Mouse (Mus musculus): Measurements from ENCODE around the gene Cebpg. TPM values are rescaled to one million over a fixed set of nuclear protein-coding genes. Genes with fewer than 3 reads are reported as not detected.

Cebpg gene
- total RNA-seq (2021), result 10 to 100 TPM; 20.9 to 23.7 TPM

DNA sequence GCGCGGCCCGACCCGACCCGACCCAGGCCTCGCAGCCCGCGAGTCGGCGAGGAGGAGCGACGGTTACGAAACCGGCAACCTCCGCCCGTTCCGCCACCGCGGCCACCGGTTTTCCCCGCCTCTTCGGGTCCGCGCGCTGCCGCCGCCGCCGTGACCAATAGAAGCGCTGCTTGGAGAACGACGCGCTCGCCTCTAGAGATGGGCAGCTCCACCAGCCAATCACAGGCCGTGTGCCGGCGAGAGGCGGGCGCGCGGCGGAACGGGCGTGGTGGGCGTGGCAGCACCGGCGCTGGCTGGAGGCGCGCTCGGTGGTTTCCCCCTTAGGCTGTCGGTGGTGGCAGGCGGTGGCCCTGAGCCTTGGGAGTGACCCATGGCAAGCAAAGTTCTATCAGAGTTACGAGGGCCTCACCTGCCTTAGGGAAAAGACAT lies at the start of gene Cebpg:
Cebpg (minus strand) TSS at position 138 of the 429 bp plus-strand sequence.
- intact Hi-C loops (cut with DNase I), result loop anchor here (2.0 to 10.0 kb wide), 3 partner anchors 24 to 178 kb away; partner anchors contain the start of gene Cebpa
- DNase-seq (ENCODE audit: low spot score), result peak; percentile 96

DNA sequence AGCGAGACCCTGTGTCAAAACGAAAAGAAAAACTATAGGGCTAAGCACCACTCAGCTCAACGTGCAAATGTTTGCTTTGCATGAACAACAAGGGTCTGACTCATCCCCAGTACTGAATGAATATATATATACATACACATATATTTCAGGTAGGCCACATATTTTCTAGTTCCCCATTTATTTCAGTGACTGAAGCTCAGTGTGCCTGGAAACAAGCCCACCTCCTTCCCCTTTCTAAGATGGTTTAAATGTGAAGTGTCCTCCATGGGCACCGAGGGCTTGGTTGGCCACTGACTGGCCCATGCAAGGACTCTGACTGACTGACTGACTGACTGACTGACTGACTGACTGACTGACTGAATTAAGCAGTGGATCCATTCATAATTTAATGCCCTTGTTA lies 43.2 kb upstream of the Cebpg start:
- intact Hi-C loops (cut with DNase I), result no loop called here
- DNase-seq (ENCODE audit: low spot score), result no peak

DNA sequence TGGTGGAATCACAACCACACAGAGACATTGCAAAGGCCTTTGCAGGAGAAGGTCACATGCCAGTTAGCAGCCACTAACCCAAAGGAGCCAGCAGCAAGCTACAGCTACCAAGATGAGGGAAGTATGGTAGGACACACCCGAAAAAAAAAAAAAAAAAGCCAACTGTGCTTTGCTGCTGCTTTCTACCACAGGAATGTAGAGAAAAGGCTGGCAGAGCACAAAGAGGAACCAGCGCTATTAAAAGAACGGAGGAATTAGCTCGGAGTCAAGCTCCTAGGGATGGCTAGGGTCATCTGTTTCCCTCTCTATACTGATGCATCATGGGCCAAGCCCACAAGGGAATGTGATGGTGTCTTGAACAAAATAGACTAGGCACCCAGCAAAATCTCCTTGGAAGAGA lies 42.4 kb upstream of the Cebpg start:
- intact Hi-C loops (cut with DNase I), result no loop called here
- DNase-seq (ENCODE audit: low spot score), result no peak

DNA sequence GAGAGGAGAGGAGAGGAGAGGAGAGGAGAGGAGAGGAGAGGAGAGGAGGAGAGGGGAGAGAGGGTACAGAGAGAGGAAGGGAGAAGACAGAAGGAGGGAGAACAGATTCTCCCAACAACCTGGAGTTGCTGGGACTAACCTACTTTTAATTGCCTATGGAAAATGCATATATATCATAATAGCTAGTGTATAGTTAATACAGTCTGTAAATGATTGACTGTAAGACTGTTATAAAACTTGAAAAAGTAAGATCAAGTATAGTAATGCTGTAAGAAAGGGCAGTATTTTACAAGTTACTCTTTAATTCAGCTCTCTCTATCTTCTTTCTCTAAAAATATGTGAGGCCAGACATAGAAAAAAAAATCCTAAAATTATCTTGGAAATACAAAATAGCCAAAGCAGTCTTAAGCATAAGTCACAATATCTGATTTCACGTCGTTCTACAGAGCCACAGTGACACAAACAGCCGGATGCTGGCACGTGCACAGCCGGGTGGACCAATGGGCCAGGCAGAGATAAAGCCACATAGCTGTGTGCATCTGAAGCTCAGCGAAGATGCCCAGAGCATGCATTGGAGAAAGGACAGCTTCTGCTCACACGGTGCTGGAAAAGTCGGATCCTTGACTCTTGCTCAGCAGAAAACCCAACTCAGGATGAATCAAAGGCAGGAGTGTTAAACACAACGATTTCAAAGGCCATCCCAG lies 38.8 kb upstream of the Cebpg start:
- no peak for DNase-seq (ENCODE audit: low spot score)
- intact Hi-C loops (cut with DNase I), result no loop called here

DNA sequence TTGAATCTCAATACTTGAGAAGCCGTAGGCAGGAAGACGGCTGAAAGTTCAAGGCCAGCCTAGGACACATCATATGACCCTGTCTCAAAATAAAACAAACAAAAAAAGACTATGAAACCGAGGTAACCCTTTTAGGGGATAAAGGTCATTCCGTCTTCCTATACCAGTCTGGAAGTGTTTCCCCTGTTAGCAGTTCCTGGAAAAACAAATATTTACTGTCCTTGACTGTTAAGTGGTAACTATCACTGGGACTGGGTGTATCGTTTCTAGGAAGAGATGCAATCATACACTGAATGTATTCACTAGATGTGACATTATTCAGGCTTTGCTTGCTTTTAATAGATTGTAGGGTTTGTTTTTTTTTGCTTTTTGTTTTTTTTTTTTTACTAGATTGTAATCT lies 34.2 kb upstream of the Cebpg start:
- DNase-seq (ENCODE audit: low spot score), result no peak
- intact Hi-C loops (cut with DNase I), result no loop called here

DNA sequence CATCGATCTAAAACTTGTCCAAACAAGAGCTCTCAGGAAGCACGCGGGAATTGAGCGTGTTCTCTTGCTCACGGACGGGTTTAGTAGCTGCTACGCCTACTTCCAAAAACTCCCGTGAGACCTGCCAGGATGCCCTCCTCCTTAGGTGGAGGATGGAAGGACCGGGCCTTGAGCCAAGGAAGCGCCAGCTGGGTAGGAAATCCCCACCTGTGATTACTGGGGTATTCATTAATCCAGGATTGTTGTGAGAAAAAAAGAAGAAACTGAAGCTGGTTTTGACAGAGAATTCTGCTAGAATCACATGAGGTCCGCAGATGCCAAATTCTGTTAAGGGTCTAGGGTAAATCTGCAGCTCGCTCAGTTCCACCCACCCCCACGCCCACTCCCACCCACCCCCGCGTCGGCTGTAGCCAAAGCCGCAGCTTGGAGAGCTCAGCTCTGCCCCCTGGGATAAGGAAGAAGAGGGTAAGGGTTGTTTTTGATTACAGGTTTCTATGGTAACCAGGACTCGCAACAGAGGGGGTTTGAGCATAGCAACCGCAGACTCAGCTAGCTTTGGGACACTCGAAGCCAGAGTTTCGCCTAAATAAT lies 30.0 kb upstream of the Cebpg start:
- DNase-seq (ENCODE audit: low spot score), result no peak
- intact Hi-C loops (cut with DNase I), result no loop called here

DNA sequence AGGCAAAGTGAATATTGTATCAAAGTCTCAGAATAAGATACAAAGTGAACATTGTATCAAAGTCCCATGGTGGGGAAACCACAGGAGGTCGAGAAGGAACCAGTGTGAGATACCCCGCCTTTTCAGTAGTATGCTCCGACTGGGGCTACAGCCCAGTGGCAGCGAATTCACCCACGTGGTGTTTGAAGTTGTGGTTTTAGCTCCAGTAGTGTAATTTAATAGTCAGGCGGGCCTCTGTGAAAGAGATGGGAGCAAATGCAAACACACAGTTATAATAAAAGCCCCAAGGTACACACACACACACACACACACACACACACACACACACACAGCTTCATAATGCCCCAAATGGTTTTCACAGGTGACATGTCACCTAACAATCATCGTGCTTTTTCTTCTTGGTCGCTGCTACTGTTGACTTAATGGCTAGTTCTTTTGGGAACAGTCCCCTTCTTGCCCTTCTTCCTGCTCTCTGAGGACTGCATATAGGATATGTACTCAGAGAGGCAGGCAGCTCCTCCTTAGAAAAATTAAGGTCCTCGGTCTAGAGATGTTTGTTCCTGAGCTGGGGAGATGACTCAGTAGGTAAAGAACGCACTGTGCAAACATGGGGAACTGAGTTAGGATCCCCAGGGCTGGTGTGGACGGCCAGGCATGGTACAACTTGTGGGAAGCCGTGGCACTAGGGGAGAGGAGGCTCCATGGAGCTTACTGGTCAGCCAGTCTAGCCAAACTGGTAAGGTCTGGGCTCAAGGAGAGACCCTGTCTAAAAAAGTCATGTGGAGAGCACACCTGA lies 28.4 kb upstream of the Cebpg start:
- no peak for DNase-seq (ENCODE audit: low spot score)

DNA sequence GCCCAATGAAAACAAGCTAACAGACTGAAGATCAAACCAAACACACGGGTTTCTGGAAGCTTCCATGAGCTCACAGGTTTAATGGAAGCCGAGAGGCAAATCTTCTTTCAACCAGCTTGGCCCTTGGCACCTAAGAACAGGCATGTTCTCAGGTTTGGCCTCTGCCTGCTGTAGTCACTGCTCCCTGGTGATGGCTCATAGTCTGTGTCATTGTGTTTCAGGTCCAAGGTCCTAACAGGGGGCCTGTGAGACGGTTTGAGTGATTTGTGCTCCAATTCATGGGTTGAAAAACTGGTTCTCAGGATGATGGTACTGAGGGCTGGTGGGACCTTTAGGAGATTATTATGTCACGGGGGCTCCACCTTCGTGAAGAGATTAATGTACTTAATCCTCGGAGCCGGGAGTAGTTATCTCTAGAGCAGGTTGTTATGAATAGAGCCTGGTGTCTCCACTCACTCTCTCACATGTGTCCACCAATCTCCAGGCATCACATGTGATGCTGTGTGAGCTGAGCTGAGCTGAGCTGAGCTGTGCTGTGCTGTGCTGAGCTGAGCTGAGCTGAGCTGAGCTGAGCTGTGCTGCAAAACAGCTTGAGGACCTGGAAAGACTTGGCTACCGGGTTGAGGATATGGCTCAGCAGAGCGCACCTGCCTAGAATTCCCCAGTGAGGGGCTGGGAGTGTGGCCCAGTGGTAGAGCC lies 25.2 kb upstream of the Cebpg start:
- no peak for DNase-seq (ENCODE audit: low spot score)
- intact Hi-C loops (cut with DNase I), result loop anchor here (2.0 to 5.0 kb wide), 3 partner anchors 25 to 54 kb away; partner anchors contain the start of genes Cebpa and Cebpg

More for the DNA sequence above, 28.4 kb upstream of the Cebpg start:
- intact Hi-C loops (cut with DNase I), result loop anchor here (5.0 kb wide), 2 partner anchors 33 to 57 kb away; partner anchors contain the start of gene Cebpa

DNA sequence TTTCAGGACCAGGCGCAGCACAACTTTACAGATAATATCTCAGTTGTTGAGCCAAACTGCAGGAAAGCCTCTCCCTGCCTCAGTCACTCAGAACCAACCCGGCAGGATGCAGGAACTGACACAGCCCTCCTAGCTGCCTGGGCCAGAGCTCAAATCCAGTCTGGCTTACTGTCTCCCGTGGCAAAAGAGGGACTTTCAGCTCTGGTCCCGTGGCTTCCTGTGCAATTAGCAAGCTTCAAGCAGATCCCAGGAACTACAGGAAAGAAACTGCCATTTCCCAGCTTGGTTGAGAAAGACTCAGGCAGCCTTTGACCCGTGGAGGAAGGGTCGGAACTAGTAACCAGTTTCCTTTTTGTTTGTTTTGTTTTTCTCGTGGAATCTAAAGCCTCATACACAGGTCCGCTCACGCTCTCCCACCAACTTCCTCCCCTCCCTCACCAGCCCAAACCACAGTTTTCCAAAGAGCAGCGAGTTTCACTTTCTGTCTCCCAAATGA lies 24.5 kb upstream of the Cebpg start:
- intact Hi-C loops (cut with DNase I), result loop anchor here (2.0 to 5.0 kb wide), 3 partner anchors 24 to 54 kb away; partner anchors contain the start of genes Cebpa and Cebpg
- peak; percentile 62 for DNase-seq (ENCODE audit: low spot score)

DNA sequence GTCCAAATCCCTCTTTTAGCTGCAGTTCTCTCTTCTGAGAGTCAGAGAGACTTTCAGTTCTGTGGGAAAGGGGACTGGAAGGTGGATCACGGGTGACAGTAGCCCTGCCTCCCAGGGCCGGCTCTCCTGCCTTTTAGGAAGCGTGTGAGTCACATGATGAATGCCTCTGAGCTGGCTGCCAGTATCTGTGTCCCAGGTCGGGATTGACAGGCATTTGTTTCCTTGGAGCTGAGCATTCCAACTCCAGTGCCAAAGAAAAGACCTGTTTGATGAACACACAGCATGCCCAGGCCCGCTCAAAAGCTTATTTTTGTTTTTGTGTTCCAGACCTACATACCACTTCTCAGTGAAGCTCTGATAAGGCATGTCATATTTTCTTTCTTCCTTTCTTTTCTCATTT lies 20.3 kb upstream of the Cebpg start:
- intact Hi-C loops (cut with DNase I), result no loop called here
- DNase-seq (ENCODE audit: low spot score), result no peak

DNA sequence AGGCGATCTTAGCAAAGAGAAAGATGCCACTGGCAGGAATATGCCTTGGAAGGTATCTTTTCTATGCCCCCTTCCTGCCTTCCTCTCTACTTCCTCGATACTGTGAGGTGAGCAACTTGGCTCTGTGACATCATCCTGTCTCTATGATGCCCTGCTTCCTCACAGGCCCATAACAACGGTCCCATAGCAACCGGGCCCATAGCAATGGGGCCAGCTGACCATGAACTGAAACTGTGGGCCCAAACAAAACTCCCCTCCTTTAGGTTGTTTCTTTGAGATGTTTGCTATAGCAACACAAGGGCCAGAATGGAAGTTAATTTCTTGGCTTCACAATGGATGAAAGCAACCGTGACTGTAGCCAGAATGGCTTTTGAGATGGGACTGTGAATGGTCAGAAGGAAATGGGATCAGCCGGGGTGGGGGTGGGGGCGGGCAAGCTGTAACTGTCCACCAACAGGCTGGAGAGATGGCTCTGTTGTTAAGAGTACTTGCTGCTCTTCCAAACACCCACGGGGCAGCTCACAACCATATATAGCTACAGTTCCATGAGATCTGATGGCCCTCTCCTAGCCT lies 10.4 kb upstream of the Cebpg start:
- no peak for DNase-seq (ENCODE audit: low spot score)
- intact Hi-C loops (cut with DNase I), result no loop called here

DNA sequence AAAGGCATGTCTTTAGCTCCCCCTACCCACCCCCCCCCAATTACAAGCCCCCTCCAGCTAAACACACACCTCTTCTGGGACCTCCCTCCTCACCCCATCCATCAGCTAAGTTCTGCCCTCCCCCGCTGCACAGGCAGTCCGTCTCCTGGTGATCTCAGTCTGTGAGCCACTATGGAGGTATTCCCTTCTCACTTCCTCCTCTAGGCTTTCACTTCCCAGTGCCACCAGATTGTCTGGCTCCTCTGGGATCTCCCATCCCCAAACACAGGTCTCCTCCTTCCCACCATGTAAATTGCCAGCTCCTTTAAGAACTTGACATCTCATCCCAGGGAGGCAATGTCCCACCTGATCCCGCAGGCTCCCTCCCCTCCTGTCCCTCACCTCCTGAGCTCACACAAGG lies 9.6 kb upstream of the Cebpg start:
- intact Hi-C loops (cut with DNase I), result no loop called here
- DNase-seq (ENCODE audit: low spot score), result no peak

DNA sequence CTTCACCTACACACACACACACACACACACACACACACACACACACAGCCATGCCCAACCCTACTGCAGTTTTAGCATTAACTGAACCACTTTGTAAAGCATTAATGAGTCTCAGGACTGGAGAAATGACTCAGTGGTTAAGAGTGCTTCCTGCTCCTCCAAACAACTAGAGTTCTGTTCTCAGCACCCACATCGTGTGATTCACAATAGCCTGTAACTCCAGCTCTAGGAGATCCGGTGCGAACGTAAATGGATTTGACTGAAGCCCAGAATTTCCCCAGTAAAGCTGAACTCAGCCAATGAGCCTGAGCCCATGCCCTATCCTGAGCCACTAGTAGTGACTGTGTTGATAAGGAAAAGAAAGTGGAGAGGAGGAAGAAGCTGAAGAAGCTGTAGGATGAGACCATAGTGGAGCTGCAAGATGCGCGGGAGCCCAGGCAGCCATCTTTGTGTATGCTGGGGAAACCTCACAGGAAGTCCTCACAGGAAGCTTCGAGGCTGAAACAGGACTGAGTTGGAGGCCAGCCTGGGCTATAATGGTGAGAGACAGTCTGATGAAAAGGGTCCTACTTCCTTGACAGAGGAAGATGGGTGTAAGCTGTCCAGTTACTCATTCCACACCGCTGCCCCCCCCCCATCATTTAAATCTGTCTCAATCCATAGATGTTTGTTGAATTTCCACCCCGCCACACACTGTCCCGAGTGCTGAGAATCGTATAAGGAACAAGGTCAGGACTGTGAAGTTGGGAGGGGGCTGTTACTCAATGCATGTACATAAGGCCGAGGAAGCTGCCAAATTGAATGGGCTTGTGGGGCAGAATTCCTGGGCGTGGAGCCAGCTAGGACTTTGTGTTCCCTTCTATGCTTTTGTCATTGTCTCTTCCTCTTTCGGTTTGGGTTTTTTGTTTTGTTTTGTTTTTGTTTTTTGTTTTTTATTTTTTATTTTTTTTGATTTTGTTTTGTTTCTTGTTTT lies 8.2 kb upstream of the Cebpg start:
- intact Hi-C loops (cut with DNase I), result no loop called here
- no peak for DNase-seq (ENCODE audit: low spot score)

DNA sequence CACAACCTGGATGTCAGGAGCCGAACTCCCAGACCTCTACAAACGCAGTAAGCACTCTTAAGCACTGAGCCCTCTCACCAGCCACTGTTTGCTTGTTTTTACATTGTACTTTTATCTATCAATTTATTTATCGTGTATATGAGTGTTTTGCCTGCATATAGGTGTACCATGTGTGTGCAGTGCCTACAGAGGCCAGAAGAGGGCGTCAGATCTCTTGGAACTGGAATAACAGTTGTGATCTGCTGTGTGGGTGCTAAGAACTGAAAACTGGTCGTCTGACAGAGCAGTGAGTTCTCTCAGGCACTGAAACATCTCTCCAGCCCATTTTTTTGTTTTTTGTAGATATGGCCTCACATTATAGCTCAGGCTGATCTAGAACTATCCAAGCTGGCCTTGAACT lies 3.1 kb upstream of the Cebpg start:
- intact Hi-C loops (cut with DNase I), result loop anchor here (10.0 kb wide), 1 partner anchor 175 kb away; no protein-coding TSS in a partner anchor
- DNase-seq (ENCODE audit: low spot score), result no peak

DNA sequence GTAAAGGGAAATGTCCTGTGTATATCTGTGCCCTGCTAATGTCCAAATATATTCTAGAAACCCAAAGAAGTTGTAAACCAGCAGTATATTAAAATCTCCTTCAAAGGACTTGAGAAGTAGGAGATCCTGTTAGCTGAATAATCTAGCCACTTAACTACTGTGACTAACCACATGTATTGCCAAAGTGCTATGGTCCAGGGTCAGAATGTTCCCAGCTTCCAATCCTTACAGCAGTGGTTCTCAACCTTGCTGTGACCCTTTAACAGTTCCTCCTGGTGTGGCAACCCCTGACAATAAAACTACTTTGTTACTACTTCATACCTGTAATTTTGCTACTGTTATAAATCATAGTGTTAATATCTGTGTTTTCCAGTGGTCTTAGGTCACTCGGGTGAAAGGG lies 2.0 kb upstream of the Cebpg start:
- no peak for DNase-seq (ENCODE audit: low spot score)
- intact Hi-C loops (cut with DNase I), result loop anchor here (10.0 kb wide), 1 partner anchor 176 kb away; no protein-coding TSS in a partner anchor

DNA sequence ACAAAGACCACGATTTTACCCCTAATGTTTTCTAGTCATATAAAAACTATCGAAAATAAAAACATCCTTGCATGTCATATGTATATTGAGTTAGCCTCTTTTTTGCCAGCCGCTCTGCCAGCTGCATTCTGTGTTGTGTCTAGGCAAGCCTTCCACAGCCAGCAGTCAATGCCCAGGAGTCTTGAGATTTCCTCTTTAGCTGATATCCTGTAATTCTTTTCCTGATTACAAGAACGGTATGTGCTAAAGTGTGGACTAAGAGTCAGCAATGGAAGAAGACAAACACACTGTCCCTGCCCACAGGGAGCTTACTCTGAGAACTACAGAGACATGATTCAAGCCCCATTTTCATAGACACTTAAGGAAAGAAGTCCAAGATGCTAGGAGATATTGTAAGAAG lies 1.2 kb upstream of the Cebpg start:
- DNase-seq (ENCODE audit: low spot score), result no peak
- intact Hi-C loops (cut with DNase I), result loop anchor here (2.0 to 10.0 kb wide), 3 partner anchors 23 to 177 kb away; partner anchors contain the start of gene Cebpa

DNA sequence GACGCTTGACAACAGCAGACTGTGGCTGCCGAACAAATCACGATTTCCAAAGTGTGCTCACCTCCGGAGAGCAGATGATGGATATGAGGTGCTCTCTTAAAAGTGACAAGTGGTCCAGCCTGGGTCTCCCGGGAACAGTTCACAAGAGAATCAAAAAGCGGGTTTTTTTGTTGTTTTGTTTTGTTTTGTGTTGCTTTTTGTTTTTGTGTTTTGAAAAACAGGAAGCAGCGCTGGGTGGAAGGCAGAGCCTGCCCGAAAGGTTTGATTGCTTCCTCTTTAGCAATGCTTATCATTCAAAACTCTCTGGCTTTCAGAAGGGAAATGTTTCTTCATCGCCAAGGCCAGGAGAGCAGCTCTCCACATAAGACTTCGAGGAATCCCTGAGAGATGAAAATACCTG lies 626 bp upstream of the Cebpg start:
- DNase-seq (ENCODE audit: low spot score), result no peak

More for the DNA sequence above, 626 bp upstream of the Cebpg start:
- intact Hi-C loops (cut with DNase I), result loop anchor here (2.0 to 10.0 kb wide), 3 partner anchors 24 to 178 kb away; partner anchors contain the start of gene Cebpa

Data from heart, postnatal 25 days (tissue).